Mouse (Mus musculus): ENCODE measurements around the gene Midn.

- TF ChIP-seq CTCF (IDR thresholded peaks at IDR 0.05; ENCODE audit: control insufficient read depth, insufficient read depth, low read length) (peak; percentile 52), POLR2A (IDR thresholded peaks at IDR 0.05; ENCODE audit: borderline replicate concordance, control insufficient read depth, low read depth, low read length) (no peak)
Measured at GRCm38 (mm10) chr10:80175536-80176269, 27.6 kb downstream of the Midn start.
